Mouse (Mus musculus): Measurements from ENCODE around the gene Zswim4.

- TF ChIP-seq CTCF (conservative IDR thresholded peaks at IDR 0.05; ENCODE audit: low read length) (no peak), POU5F1 (IDR thresholded peaks at IDR 0.05; ENCODE audit: borderline replicate concordance, low read length) (no peak), NANOG (IDR thresholded peaks at IDR 0.05; ENCODE audit: borderline replicate concordance, low read length) (no peak)
These were observed 63.0 kb downstream of the Zswim4 start for GRCm38 (mm10) chr8:84173861-84174260.
